Mouse (Mus musculus) thymus, adult 2 months (tissue): Measurements from ENCODE around the gene Snx13.

Experiments used
- CTCF ChIP-seq: fragments of 200-500 bp; IDR thresholded peaks from 2 replicates; pipeline ENCODE4 v1.5.1; 2012; ENCODE audit warnings: mild to moderate bottlenecking, control low read depth, low read length, moderate library complexity, borderline replicate concordance; ENCODE audit not compliant: control insufficient read depth, poor library complexity, insufficient read depth; ENCODE audit errors: extremely low read depth
- POLR2A ChIP-seq: fragments of 200-500 bp; IDR thresholded peaks from 2 replicates; pipeline ENCODE4 v1.6.1; 2012; ENCODE audit warnings: mild to moderate bottlenecking, low read length, control low read depth, moderate library complexity; ENCODE audit not compliant: control insufficient read depth, poor library complexity, insufficient read depth; ENCODE audit errors: extremely low read depth

DNA sequence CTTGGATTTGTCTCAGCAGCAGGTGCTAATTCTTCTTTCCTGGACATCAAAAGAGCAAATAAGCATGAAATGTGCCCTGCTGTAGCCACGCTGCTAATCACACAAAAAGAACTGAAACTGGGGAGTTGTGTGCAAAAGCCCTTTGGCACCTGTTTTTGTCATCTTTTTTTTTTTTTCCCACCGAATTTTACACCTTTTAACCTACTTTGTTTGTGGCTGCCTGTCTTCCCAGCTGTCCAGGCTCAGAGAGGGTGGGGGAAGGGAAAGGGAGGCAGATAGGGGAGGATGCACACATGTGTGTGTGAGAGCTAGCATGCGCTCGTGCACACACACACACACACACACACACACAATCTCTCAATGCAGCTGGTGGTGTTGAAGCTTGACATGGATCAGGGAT, 110.3 kb downstream of the Snx13 start:
- TF ChIP-seq CTCF (no peak), POLR2A (no peak)
